Mouse (Mus musculus): ENCODE results near the gene Anapc2.
"Not testable (repeated sequence)": the region's sequence is repeated elsewhere in the genome, so short reads cannot be mapped to it uniquely, and the experiment has no call there.

The Anapc2 gene

DNA sequence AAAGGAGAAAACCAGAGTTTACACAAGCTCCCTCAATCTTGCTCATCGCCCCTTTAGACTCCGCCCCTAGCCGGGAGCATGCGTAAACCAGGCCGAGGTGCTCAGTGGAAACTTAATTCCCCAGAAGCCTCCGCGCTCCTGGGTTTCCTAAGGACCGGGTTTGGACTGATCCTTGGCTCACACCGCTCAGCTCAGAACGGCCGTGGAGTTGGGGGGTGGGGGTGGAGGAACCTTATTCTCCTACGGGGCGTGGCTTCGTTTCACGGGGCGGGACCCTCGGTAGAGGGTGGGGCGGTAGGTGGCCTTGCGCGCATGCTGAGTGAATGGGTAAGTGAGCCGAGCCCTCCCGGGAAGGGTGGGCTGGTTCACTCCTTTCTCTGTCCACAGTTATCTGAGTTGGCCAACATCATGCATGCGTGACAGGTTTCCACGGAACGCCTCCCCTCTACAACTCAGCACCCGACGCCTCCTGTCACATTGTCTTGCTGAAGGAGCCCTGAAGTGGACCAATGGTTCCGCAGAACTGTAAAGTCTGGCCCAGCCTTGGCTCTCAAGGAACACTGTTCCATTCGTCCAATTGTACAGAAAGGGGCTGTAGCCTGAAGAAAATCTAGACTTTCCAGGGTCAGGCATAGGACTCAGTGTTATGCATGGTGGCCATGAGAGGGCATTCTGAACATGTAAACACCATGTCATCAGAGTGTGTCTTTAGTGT lies 31.4 kb upstream of the Anapc2 start:
- DNase-seq (ENCODE audit: low spot score in 2 of 2): peak; percentile 43 to 71

DNA sequence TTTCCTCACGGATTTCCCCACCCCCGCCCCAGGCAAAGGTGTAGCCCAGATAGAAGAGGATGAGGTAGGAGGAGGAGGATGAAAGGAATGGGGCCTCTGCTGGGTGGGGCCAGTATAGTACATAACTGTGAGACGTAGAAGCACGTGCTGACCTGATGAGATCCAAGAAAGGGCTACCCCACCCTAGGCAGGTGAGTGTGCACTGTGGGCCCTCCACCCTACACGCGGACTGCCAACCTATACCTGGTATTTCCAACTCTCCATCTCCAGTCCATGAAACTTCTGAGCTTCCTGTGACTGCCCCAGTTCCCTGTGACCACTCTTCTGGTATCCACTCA lies 30.9 kb upstream of the Anapc2 start:
- no peak for DNase-seq (ENCODE audit: low spot score in 2 of 2)

DNA sequence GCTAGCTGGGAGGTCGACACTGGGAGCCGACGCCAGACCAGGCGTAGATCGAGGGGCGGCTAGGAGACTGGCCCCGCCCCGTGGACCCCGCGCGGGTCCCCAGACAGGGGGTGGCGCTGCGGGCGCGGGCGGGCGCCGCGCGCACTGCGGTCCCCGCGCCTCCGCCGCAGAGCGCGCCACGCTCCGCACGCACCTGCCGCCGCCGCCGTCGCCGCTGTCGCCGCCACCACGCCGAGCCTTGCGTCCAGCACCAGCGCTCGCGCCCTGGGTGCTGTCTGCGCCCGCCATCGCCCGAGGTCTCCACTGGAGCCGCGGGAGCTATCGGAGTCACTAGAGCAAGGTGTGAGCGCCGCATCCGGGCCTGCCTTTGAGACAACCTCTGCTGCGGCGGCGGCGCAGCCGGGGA lies 30.2 kb upstream of the Anapc2 start, which contains the start of the genes Rnf208 and Cysrt1:
Gene Rnf208, plus strand, starts transcription at position 155 of the 406 bp plus-strand sequence.
Gene Cysrt1, minus strand, starts transcription at position 352 of the 406 bp plus-strand sequence.
- no peak for DNase-seq (ENCODE audit: low spot score in 2 of 2)

DNA sequence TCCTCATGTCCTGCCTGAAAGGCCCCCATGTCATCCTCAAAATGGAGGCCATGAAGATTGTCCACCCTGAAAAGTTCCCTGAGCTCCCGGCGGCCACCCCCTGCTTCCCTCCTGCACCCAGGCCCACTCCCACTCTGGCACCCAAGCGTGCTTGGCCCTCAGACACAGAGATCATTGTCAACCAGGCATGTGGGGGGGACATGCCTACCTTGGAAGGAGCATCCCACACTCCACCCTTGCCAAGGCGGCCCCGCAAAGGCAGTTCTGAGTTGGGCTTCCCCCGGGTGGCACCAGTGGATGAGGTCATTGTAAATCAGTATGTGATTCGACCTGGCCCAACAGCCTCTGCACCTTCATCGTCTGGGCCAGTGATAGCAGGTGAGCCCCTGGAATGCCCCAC lies 28.9 kb upstream of the Anapc2 start:
- DNase-seq (ENCODE audit: low spot score in 2 of 2): no peak

- no peak for DNase-seq (ENCODE audit: low spot score in 2 of 2)
These were observed 28.1 kb upstream of the Anapc2 start for GRCm38 (mm10) chr2:25244144-25244543.

DNA sequence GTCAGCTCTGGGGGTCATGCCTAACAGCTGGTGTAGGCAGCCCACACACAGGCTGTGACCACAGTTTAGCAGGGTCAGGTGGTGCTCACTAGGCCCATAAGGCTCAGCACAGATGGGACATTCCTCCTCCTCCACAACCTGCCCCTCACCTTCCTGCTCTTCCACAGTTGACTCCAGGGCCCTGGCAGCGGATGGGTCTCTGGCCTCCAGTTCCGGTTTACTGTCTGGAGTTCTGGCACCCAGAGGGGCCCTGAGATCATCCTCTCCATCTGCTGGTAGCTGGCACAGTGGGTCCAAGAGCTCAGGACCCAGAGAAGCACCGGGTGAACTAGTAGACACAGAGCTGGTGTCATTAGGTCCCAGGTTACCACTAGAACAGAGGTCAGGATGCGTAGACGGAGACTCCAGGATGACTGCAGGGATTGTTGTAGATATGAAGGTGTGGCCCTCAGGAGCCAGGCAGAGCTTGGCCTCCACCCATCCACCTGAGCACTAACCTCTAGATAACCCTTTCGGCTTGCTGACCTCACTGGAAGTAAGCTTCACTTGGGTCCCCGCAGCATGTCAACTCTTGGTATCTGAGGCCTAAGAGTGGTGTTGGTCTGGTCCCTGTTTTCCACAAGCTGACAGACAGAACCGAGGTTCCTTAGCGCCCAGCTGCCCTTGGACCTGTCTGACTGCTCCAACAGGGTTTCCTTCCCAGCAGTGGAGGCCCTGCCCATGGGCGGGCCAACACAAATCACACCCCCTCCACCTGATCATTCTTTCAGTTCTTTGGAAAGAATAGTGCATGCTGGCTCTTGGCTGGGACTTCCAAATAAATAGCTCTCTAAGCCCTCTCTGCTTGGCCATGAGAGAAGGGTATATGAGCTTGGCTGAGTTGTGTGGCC lies 25.9 kb upstream of the Anapc2 start, which contains the start of gene AL732309.1:
Gene AL732309.1, minus strand, starts transcription at position 681 of the 890 bp plus-strand sequence.
- no peak for DNase-seq (ENCODE audit: low spot score in 2 of 2)

DNA sequence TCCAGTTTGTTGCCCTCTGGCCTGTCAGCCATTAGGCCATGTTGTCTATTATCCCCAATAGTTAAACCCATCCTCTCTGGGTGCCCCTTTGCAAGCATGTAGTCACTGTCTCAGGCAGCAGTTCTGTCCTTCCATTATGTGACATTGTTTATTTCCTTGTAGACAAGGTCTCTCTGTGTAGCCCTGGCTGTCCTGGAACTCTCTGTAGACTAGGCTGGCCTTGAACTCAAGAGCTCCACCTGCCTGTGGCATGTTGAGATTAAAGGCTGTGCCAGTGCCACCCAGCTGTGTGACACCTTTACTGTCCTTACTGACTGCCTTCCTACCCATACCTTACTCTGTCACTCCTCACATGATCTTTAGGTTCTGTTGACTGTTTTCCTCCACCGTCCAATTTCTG lies 19.9 kb upstream of the Anapc2 start:
- DNase-seq (ENCODE audit: low spot score in 2 of 2): no peak

DNA sequence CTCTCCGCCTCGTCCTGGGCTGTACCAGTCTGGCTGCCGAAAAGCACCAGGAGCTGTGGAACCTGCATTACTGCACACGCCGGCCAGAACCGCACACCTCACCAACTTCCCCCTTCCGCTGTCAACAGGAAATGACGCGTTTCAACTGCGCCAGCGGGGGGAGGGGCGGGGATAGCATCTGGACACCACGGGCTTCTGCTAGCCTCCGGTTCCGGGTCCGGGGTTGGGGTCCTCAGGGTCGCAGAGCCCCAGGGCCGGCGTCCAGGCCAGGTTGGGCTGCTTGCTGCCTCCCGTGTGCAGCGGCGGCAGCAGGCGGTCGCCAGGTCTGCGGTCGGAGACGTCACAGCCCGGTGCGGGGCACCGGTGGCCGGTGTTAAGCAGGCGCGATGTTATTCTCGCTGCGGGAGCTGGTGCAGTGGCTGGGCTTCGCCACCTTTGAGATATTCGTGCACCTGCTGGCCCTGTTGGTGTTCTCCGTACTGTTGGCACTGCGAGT lies 16.9 kb upstream of the Anapc2 start, which contains the start of gene Tmem203:
Gene Tmem203, plus strand, starts transcription at position 156 of the 496 bp plus-strand sequence.
- DNase-seq (ENCODE audit: low spot score in 2 of 2): peak; percentile 86

DNA sequence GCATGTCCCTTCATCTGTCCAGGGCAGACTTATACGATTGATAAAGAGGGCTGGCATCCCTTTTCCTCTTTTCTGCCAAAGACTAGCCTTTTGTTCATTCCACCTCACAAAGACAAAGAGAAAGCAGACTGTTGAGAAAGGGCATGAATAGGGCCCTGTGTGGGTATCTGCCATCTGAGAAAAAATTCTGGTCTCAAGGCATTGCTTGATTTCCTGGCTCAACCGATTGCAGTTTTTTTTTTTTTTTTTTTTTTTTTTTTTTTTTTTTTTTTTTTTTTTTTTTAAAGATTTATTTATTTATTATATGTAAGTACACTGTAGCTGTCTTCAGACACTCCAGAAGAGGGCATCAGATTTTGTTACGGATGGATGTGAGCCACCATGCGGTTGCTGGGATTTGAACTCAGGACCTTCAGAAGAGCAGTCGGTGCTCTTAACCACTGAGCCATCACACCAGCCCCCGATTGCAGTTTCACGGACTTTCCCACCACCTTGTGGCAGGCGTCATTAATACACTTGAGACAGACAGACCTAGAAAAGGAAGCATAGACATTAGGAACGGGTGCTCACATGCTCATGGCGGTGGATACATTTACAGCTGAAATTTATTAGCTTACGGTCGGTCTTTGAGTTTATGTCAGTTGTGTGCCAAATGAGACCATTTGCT lies 15.7 kb upstream of the Anapc2 start:
- peak in 1 of 2 experiments; percentile 52 for DNase-seq (ENCODE audit: low spot score in 2 of 2)

DNA sequence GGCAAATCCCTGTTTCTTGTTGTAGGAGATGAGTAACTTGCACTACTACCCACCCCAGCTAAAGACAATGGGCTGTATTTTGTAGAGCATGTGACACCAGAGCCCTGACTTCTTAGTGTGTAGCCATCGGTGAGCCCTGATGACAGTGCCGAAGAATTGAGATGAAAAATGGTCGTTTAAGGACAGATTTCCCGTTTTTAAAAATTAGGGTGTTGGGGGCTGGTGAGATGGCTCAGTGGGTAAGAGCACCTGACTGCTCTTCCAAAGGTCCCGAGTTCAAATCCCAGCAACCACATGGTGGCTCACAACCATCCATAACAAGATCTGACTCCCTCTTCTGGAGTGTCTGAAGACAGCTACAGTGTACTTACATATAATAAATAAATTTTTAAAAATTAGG lies 15.0 kb upstream of the Anapc2 start:
- not testable (repeated sequence) for DNase-seq (ENCODE audit: low spot score in 2 of 2)

DNA sequence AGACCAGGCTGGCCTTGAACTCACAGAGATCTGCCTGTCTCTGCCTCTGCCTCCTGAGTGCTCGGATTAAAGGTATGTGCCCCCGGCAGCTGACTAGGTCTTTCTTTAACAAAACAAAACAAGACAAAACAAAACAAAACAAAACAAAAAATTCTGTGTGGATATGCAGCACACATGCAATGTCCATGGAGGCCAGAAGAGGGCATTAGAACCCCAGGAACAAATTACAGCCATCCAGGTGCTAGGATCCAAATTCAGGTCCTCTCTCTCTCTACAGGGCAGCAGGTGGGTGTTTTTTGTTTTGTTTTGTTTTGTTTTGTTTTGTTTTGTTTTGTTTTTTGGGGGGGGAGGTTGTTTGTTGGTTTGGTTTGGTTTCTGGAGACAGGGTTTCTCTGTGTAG lies 13.4 kb upstream of the Anapc2 start:
- no peak for DNase-seq (ENCODE audit: low spot score in 2 of 2)

- DNase-seq (ENCODE audit: low spot score in 2 of 2): no peak
These were observed 10.4 kb upstream of the Anapc2 start for GRCm38 (mm10) chr2:25261870-25262269.

GRCm38 (mm10) chr2:25262291-25262767 lies 9.9 kb upstream of the Anapc2 start, which contains the start of gene Tprn:
Tprn (plus strand) TSS chr2:25262618.
- DNase-seq (ENCODE audit: low spot score in 2 of 2): peak; percentile 89 to 95

DNA sequence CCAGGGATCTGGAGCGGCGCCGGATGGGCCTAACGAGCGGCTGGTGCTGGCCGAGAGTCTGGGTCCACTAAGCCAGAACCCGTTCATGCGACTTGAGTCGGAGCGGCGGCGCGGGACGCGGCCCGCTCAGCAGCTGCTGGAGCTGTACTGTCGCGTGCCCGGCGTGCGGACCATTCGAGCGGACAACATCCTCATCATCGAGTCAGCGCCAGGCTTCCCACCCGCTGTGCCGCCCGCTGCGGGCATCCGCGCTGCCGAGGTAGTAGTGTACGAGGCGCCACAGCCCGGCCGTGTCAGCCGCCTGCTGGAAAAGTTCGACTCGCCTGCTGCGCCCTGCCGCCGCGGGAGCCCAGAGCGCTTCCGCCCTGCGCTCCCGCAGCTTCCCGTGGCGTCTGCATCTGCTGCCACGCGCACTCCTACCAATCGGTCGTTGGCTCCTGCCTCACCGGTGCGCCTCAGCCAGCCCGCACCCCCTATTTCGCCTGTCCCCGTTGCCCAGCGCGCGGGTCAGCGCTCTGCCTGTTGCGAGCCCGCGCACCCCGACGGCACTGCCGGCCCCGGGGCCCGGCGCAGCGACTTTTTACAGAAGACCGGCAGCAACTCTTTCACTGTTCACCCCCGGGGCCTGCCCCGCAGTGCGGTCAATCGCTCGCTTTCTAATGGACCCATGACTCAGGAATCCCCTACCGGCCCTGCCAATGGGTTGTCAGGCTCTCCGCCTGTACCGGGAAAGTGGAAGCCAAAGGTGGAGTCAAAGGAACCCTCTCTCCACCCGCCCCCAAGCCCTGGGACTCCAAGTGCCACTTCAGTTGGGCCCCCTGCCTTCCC lies 9.3 kb upstream of the Anapc2 start:
- no peak for DNase-seq (ENCODE audit: low spot score in 2 of 2)

GRCm38 (mm10) chr2:25263623-25264285 lies 8.5 kb upstream of the Anapc2 start:
- no peak for DNase-seq (ENCODE audit: low spot score in 2 of 2)

DNA sequence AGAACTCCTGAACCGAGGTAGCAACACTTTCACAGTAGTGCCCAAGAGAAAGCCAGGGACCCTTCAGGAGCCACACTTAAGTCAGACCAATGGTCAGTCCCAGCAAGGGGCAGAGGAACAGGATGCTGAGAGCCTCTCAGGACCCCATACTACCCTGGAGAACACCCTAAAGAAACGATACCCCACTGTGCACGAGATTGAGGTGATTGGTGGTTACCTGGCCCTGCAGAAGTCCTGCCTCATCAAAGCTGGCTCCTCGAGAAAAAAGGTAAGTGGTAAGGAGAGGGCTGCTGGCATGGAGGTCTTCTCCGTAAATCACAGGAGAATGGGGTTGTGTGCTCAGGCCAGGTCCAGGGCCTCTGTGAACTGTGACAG lies 8.0 kb upstream of the Anapc2 start:
- DNase-seq (ENCODE audit: low spot score in 2 of 2): no peak

GRCm38 (mm10) chr2:25264851-25265250 lies 7.4 kb upstream of the Anapc2 start:
- DNase-seq (ENCODE audit: low spot score in 2 of 2): no peak

DNA sequence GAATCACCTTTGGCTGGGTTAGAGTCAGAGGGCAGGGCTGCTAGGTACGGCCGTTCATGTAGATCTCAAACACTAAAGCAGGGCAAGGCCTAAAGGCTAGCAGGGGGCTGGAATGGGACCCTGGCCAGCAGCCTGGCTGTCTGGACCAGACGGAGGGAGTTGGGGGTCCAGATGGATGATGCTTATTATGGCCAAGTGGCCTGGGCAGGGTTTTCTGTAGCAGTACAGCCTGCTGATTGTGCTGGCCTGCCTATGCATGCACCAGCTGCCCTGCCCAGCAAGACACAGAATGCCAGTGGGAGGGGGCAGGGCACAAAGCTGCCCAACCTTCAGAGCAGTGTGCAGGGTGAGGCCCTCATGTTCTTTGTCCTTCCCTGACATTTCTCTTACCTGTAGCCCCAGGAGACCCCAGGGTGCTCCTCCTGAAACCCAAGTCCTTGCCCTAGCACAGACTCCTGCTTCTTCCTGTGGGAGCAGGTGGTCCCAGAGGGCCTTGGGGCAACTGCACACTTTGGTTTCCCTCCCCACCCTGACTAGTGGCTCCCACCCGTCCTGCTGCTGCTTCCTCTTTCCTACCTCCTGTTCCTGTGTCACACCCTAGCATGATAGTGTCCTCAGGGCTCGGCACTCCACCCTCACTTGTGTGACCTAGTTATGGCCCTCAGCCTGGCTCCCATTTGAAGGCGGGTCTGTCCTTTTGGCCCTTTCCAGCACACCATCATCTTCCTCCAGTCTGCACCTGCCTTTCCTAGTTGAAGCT lies 6.2 kb upstream of the Anapc2 start:
- peak in 1 of 2 experiments; percentile 62 for DNase-seq (ENCODE audit: low spot score in 2 of 2)

DNA sequence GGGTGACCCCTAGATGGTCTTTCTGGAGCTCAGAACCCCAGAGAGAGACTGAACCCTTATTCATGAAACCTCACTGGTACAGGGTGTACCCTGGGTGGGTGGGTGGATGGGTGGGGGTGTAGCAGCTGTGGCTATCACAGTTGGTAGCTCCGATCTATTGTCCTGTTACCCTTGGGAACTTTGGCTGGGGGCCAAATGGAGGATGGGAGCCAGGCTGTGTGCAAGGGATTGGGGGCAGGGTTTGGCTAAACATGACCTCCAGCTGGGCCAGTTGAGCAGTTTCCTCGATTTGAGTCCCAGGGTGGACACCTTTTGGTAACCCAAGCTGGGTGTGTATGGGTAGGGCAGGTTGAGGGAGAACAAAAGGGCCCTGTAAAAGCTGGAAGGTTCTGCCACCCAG lies 5.6 kb upstream of the Anapc2 start:
- DNase-seq (ENCODE audit: low spot score in 2 of 2): peak in 1 of 2 experiments; percentile 66

DNA sequence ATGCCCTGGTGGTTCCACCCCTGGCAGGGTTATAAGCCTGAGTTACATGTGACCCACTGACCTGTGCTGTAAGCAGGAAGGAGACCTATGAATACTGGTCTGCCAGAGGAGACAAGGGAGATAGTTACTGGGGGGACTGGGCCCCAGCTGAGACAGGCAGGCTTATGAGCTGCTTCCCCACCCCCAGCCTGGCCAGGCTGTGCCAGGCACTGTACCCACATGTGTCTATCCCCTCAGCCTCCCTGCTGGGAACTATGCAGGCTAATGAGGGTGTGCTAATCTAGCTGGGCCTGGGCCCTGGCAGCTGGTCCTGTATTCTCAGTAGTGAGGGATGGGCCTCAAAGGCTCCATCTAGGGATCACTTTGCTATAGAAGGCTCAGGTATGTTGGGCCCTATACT lies 5.0 kb upstream of the Anapc2 start:
- DNase-seq (ENCODE audit: low spot score in 2 of 2): no peak
